Mouse (Mus musculus): ENCODE data around the gene Dysf. TPM values are rescaled to one million over a fixed set of nuclear protein-coding genes. Genes with fewer than 3 reads are reported as not detected.

Dysf gene
- polyA plus RNA-seq, 1 experiment from 2014 or later: 5.6 TPM

- no peak overlapping the region for H3K9ac ChIP-seq
- H3K4me3 ChIP-seq: no peak overlapping the region
- 0 out of 2 replicates have a peak, but pooled peaks cover 4% of the 10 kb centered on the region for H3K4me1 ChIP-seq (replicated peaks)
- peaks cover 7% of the 10 kb centered on the region; the same call in 1 of the 2 replicates for H3K27me3 ChIP-seq
- H3K9me3 ChIP-seq: 0 out of 2 replicates have a peak, but pooled peaks cover 6% of the 10 kb centered on the region
- 22% methylated on average over 4 of the region's 4 CpGs for WGBS
- ATAC-seq (ENCODE audit: low read depth): 0 out of 2 replicates have a peak, but pooled peaks have one; percentile 68
- no peak overlapping the region for H3K4me2 ChIP-seq
- H3K27ac ChIP-seq (replicated peaks): no peak overlapping the region
- no peaks in the 10 kb centered on the region for H3K36me3 ChIP-seq
These were observed 85.1 kb downstream of the Dysf start for GRCm38 (mm10) chr6:84093473-84093872.

GRCm38 (mm10) chr6:84094536-84094935 is 86.1 kb downstream of the Dysf start:
- no peak overlapping the region for H3K27ac ChIP-seq (replicated peaks)
- ATAC-seq (ENCODE audit: low read depth): no peak
- no peak overlapping the region for H3K4me2 ChIP-seq
- H3K36me3 ChIP-seq: no peaks in the 10 kb centered on the region
- H3K9ac ChIP-seq: no peak overlapping the region
- H3K9me3 ChIP-seq: 0 out of 2 replicates have a peak, but pooled peaks cover 5% of the 10 kb centered on the region
- WGBS: 89% methylated on average over 9 of the region's 9 CpGs
- H3K27me3 ChIP-seq: peaks cover 12% of the 10 kb centered on the region; the same call in 1 of the 2 replicates
- H3K4me1 ChIP-seq (replicated peaks): 0 out of 2 replicates have a peak, but pooled peaks cover 4% of the 10 kb centered on the region
- H3K4me3 ChIP-seq: no peak overlapping the region

DNA sequence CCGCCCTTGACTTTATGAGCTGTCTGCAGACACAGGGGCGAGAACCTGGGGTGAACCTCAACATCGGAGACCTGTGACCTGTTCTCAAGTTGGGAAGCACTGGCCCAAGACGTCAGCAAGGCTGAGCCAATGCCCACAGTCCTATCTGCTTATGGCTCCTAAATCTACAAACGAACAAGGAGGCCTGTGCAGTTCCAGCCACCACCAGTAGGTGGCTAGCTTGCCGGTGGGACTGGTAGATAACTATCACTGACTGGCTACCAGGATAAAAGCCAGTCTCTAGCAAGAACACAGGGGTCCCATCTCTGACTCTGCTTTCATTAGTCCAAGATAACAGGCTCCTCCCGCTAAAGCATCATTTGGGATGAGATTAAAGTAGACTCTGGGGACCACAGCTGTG is 86.6 kb downstream of the Dysf start:
- Histone ChIP-seq H3K4me1 (replicated peaks) (0 out of 2 replicates have a peak, but pooled peaks cover 4% of the 10 kb centered on the region), H3K4me3 (no peak overlapping the region), H3K9me3 (0 out of 2 replicates have a peak, but pooled peaks cover under 1% of the 10 kb centered on the region), H3K27ac (replicated peaks) (no peak overlapping the region), H3K36me3 (no peaks in the 10 kb centered on the region), H3K4me2 (no peak overlapping the region), H3K27me3 (peaks cover 15% of the 10 kb centered on the region; the same call in 1 of the 2 replicates), H3K9ac (no peak overlapping the region)
- WGBS: 18% methylated on average over 7 of the region's 7 CpGs
- peak; percentile 22; the same call in 1 of the 2 replicates for ATAC-seq (ENCODE audit: low read depth)

GRCm38 (mm10) chr6:84095882-84096281 is 87.5 kb downstream of the Dysf start:
- ATAC-seq (ENCODE audit: low read depth): peak; percentile 62; the same call in 1 of the 2 replicates
- Histone ChIP-seq H3K4me2 (no peak overlapping the region), H3K4me3 (no peak overlapping the region), H3K9ac (no peak overlapping the region), H3K27ac (replicated peaks) (no peak overlapping the region), H3K36me3 (no peaks in the 10 kb centered on the region), H3K27me3 (peaks cover 22% of the 10 kb centered on the region; the same call in 1 of the 2 replicates), H3K4me1 (replicated peaks) (0 out of 2 replicates have a peak, but pooled peaks cover 4% of the 10 kb centered on the region), H3K9me3 (no peaks in the 10 kb centered on the region)
- 14% methylated on average over 7 of the region's 7 CpGs for WGBS

DNA sequence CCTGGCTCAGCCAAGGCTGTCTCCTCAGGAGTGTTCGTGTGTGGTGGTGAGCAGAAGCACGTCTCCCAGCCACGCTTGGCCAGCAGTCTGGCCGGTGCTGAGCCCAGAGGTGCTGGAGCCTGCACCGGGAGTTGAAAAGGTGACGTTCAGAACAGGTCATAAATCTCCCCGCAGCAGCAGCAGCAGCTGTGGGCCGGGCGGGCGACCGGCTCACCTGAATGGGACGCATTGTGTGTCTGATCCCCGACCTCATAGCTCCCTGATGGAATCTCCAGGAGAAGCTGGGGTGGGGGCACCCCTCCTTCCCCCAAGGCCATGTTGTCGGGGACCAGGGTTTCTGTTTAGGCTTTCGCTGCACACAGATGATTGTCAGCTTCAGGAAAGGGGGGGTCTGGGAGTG is 93.6 kb downstream of the Dysf start:
- ATAC-seq (ENCODE audit: low read depth): no peak
- Histone ChIP-seq H3K4me3 (no peak overlapping the region), H3K9ac (no peak overlapping the region), H3K27ac (replicated peaks) (no peak overlapping the region), H3K36me3 (no peaks in the 10 kb centered on the region), H3K4me1 (replicated peaks) (peaks cover 30% of the 10 kb centered on the region), H3K4me2 (peak overlapping the region; percentile 3; the same call in 1 of the 2 replicates), H3K9me3 (no peaks in the 10 kb centered on the region), H3K27me3 (peaks cover 49% of the 10 kb centered on the region)
- WGBS: 23% methylated on average over 15 of the region's 15 CpGs

DNA sequence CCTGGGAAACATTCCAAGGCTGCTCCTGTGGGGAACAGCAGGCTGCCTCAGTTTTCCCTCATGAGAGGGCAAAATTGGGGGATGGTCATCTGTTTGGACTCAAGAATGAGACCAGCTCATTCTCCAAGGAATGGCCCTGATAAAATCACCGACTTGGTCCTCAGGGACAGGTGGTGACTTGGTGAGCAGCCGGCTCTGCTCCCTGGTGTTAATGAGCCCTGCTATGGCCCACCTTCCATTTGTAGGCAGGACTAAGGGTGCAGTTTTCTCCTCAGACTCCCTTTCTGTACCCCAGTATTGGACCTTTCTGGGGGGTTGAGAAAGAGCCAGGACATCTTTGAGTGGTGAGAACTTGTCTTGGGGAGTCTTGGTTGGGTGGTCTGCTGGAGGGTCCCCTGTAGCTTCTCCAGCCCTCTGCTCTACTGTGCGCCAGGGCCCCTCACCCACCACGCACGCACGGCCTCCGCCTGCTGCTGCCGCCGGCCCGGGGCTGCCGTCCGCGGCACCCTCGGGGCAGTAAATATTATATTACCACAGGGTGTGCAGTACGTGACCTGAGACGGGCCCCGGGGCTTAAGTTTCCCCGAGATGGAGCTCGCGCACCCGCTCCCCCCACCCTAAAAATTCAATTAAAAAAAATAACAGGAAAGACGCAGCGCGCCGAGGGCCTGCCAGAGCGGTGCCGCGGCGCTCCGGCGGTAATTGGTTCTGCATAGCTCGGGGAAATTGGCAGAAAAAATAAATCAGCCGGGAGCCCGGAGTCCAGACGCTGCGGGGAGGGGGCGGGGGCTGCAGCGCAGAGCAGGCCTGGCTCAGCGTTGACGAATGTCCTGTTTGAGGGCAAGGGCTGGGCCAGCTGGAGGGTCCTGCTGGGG is 97.0 kb downstream of the Dysf start:
- WGBS: under 1% methylated on average over 40 of the region's 40 CpGs
- H3K27ac ChIP-seq (replicated peaks): peak overlapping the region; percentile 82
- peak overlapping the region; percentile 73 for H3K4me2 ChIP-seq
- peaks cover 46% of the 10 kb centered on the region for H3K27me3 ChIP-seq
- peak overlapping the region; percentile 61 for H3K9ac ChIP-seq
- H3K36me3 ChIP-seq: no peaks in the 10 kb centered on the region
- H3K9me3 ChIP-seq: no peaks in the 10 kb centered on the region
- H3K4me1 ChIP-seq (replicated peaks): peaks cover 33% of the 10 kb centered on the region
- peak overlapping the region; percentile 40 for H3K4me3 ChIP-seq
- ATAC-seq (ENCODE audit: low read depth): peak; percentile 81

GRCm38 (mm10) chr6:84106082-84106481 is 97.7 kb downstream of the Dysf start:
- 2% methylated on average over 12 of the region's 12 CpGs for WGBS
- Histone ChIP-seq H3K9me3 (no peaks in the 10 kb centered on the region), H3K36me3 (no peaks in the 10 kb centered on the region), H3K4me3 (peak overlapping the region; percentile 40), H3K9ac (peak overlapping the region; percentile 61), H3K4me1 (replicated peaks) (peaks cover 33% of the 10 kb centered on the region), H3K27me3 (peaks cover 41% of the 10 kb centered on the region), H3K4me2 (peak overlapping the region; percentile 73), H3K27ac (replicated peaks) (peak overlapping the region; percentile 82)
- peak; percentile 54 for ATAC-seq (ENCODE audit: low read depth)

GRCm38 (mm10) chr6:84110377-84110776 is 102.0 kb downstream of the Dysf start:
- Histone ChIP-seq H3K4me2 (no peak overlapping the region), H3K9me3 (no peaks in the 10 kb centered on the region), H3K27me3 (peaks cover 12% of the 10 kb centered on the region), H3K9ac (no peak overlapping the region), H3K4me3 (no peak overlapping the region), H3K4me1 (replicated peaks) (peaks cover 19% of the 10 kb centered on the region), H3K36me3 (no peaks in the 10 kb centered on the region), H3K27ac (replicated peaks) (no peak overlapping the region)
- 78% methylated on average over 6 of the region's 6 CpGs for WGBS
- no peak for ATAC-seq (ENCODE audit: low read depth)

DNA sequence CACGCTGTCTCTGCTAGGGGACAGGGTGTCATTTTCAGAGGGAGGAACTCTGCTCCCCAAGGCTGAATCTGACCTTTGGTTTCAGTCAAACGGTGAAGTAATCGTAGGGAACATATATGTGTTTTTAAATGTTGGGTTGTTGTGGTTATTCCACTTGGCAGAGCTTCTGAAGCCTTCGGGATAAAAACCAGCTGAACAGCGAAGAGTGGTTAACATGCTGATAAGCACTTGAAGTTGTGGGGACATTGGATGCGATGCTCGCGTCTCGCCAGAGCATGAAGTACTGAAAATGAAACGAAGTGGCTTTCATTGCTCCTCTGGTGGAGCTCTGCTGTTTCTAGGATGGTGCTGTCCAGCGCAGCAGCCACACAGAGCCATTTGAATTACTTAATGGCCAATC is 102.7 kb downstream of the Dysf start:
- Histone ChIP-seq H3K27me3 (peaks cover 12% of the 10 kb centered on the region), H3K9ac (no peak overlapping the region), H3K4me2 (no peak overlapping the region), H3K27ac (replicated peaks) (no peak overlapping the region), H3K9me3 (no peaks in the 10 kb centered on the region), H3K4me3 (no peak overlapping the region), H3K36me3 (no peaks in the 10 kb centered on the region), H3K4me1 (replicated peaks) (peaks cover 11% of the 10 kb centered on the region)
- 87% methylated on average over 11 of the region's 11 CpGs for whole genome bisulfite sequencing
- ATAC-seq (ENCODE audit: low read depth): no peak

- Histone ChIP-seq H3K36me3 (no peaks in the 10 kb centered on the region), H3K27ac (replicated peaks) (no peak overlapping the region), H3K4me1 (replicated peaks) (no peaks in the 10 kb centered on the region), H3K9me3 (no peaks in the 10 kb centered on the region), H3K9ac (no peak overlapping the region), H3K27me3 (no peaks in the 10 kb centered on the region), H3K4me2 (no peak overlapping the region), H3K4me3 (no peak overlapping the region)
- ATAC-seq (ENCODE audit: low read depth): no peak
- WGBS: 64% methylated on average over 24 of the region's 24 CpGs
These were observed 111.5 kb downstream of the Dysf start for GRCm38 (mm10) chr6:84119731-84120530.

DNA sequence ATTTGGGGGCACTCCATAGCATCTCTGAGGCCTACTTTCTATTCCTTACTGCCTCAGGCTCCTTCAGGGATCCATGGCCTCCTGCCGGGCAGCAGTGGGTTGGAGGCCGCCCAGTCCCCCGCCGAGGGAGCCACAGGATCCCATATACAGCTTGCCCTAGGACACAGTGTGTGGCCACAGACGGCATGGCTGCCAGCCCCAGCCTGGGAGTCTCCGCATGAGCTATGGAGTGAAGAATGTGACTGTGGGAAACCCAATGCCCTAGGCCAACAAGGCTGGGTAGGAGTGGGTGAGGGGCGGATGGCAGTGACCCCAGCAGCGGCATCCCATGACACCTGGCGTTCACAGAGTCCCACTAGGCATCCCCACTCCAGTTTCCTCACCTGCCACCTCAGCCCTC is 116.2 kb downstream of the Dysf start:
- Histone ChIP-seq H3K9me3 (no peaks in the 10 kb centered on the region), H3K36me3 (no peaks in the 10 kb centered on the region), H3K4me1 (replicated peaks) (no peaks in the 10 kb centered on the region), H3K27me3 (no peaks in the 10 kb centered on the region), H3K27ac (replicated peaks) (no peak overlapping the region), H3K4me3 (no peak overlapping the region), H3K4me2 (no peak overlapping the region), H3K9ac (no peak overlapping the region)
- 86% methylated on average over 9 of the region's 9 CpGs for WGBS
- ATAC-seq (ENCODE audit: low read depth): no peak

- H3K4me2 ChIP-seq: no peak overlapping the region
- 86% methylated on average over 4 of the region's 4 CpGs for WGBS
- no peaks in the 10 kb centered on the region for H3K4me1 ChIP-seq (replicated peaks)
- no peaks in the 10 kb centered on the region for H3K36me3 ChIP-seq
- H3K4me3 ChIP-seq: no peak overlapping the region
- H3K27ac ChIP-seq (replicated peaks): no peak overlapping the region
- no peak overlapping the region for H3K9ac ChIP-seq
- no peaks in the 10 kb centered on the region for H3K9me3 ChIP-seq
- H3K27me3 ChIP-seq: no peaks in the 10 kb centered on the region
- ATAC-seq (ENCODE audit: low read depth): no peak
These were observed 116.7 kb downstream of the Dysf start for GRCm38 (mm10) chr6:84125101-84125500.
